Mouse (Mus musculus) neural tube, embryonic 11.5 days (tissue): Measurements from ENCODE around the gene Ceacam3. TPM values are rescaled to one million over a fixed set of nuclear protein-coding genes. Genes with fewer than 3 reads are reported as not detected.

Experiments
- ATAC-seq: fragments of 200-750 bp; cut with Nextera tagmentation; 2 replicates; pipeline ENCODE4 v1.8.0; 2017; ENCODE audit warnings: moderate number of reproducible peaks, mild to moderate bottlenecking, moderate TSS enrichment, moderate library complexity; ENCODE audit not compliant: insufficient read depth, low FRiP score, low TSS enrichment
- DNase-seq: peaks from one replicate; pipeline ENCODE4 v3.0.0-alpha.2; 2015; ENCODE audit warnings: low spot score
- H3K27ac ChIP-seq: fragments of 300-500 bp; sonication (generic); 2 replicates; pipeline ENCODE4 v1.5.1; 2014; ENCODE audit warnings: low read depth, mild to moderate bottlenecking, low read length
- H3K27me3 ChIP-seq: fragments of 300-500 bp; sonication (generic); 2 replicates; pipeline ENCODE4 v1.6.1; 2014; ENCODE audit warnings: mild to moderate bottlenecking, low read length, mixed read lengths; ENCODE audit not compliant: control insufficient read depth, insufficient read depth
- H3K36me3 ChIP-seq: fragments of 300-500 bp; sonication (generic); 2 replicates; pipeline ENCODE4 v1.6.1; 2014; ENCODE audit warnings: mild to moderate bottlenecking, low read length, moderate library complexity, mixed read lengths; ENCODE audit not compliant: control insufficient read depth, insufficient read depth
- H3K4me1 ChIP-seq: fragments of 300-500 bp; sonication (generic); 2 replicates; pipeline ENCODE4 v1.6.1; 2014; ENCODE audit warnings: low read length, mixed read lengths; ENCODE audit not compliant: control insufficient read depth, insufficient read depth
- H3K4me2 ChIP-seq: fragments of 300-500 bp; sonication (generic); 2 replicates; pipeline ENCODE4 v1.6.1; 2014; ENCODE audit warnings: low read depth, mild to moderate bottlenecking, moderate library complexity
- H3K4me3 ChIP-seq: fragments of 300-500 bp; sonication (generic); 2 replicates; pipeline ENCODE4 v1.5.1; 2014; ENCODE audit warnings: low read depth, low read length
- H3K9ac ChIP-seq: fragments of 300-500 bp; sonication (generic); 2 replicates; pipeline ENCODE4 v1.6.1; 2014; ENCODE audit warnings: mild to moderate bottlenecking, low read length
- H3K9me3 ChIP-seq: fragments of 300-500 bp; sonication (generic); 2 replicates; pipeline ENCODE4 v1.6.1; 2016; ENCODE audit warnings: low read length; ENCODE audit not compliant: control insufficient read depth
- WGBS: fragments of 180-500 bp; shearing (Covaris S2); extraction: QIAGEN DNeasy Blood & Tissue Kit; methylation state at CpG from one replicate; pipeline ENCODE4 v1.1.7; 2014; 5-methylcytosine and 5-hydroxymethylcytosine counted together
- polyA plus RNA-seq: library from polyadenylated mRNA; unstranded; fragments of >200 nt; fragmentation: Nextera tagmentation; extraction: Ambion mirVana; gene quantifications from 2 replicates; pipeline ENCODE4 v1.2.1, GENCODE M21; 2014

The Ceacam3 gene
- polyA plus RNA-seq, 1 experiment from 2014 or later: not detected

DNA sequence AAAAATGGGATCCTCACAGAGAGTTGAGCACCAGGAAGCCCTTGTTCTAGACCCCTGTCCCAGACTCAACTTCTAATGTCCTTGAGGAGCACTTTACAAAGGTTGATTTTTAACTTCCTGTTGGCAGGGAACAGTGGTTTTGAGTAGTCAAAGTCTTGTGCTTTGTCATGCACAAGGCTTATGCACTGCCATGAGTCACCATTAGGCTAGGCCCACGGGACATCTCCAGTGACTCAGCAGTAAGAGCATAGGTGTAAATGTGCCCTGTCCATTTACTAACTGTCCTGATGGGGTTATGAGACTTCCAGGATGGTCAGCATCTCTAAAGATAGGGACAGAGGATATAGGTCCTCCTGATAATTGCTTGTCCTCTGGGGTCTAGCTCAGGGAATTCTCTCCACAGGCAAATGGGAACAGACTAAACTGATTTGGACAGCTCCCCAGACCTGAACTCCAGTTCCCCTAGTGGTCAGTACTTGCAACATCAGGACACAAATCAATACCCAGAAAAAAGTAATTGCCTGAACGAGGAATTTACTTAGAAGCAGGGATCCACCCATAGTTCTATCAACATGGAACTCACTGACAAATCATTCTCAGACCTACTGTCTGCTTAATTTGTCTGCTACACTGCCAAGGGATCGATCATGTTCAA, 55.6 kb downstream of the Ceacam3 start:
- Histone ChIP-seq H3K9me3 (peaks cover 13% of the 10 kb centered on the region), H3K27ac (no peak overlapping the region), H3K27me3 (no peaks in the 10 kb centered on the region), H3K4me3 (no peak overlapping the region), H3K4me2 (no peak overlapping the region), H3K36me3 (no peaks in the 10 kb centered on the region), H3K4me1 (no peaks in the 10 kb centered on the region), H3K9ac (no peak overlapping the region)
- no peak for ATAC-seq
- 79% methylated on average over 3 of the region's 3 CpGs for WGBS
- DNase-seq: no peak

Other genes with a start within 250 kb of the Ceacam3 start
- 0.41 and 0.76 TPM in 2 replicates for gene Ptgir, start 243.8 kb upstream of the Ceacam3 start, polyA plus RNA-seq
- gene Calm3, start 226.2 kb upstream of the Ceacam3 start, polyA plus RNA-seq: 257 and 263 TPM in 2 replicates
- 9.4 and 10.5 TPM in 2 replicates for gene Pnmal2, start 205.6 kb upstream of the Ceacam3 start, polyA plus RNA-seq
- gene Pnmal1, start 190.6 kb upstream of the Ceacam3 start, polyA plus RNA-seq: 15.6 and 18.0 TPM in 2 replicates
- 1.8 and 2.0 TPM in 2 replicates for gene Gm42372, start 167.2 kb upstream of the Ceacam3 start, polyA plus RNA-seq
- 16.9 and 17.7 TPM in 2 replicates for gene Ccdc8, start 157.6 kb upstream of the Ceacam3 start, polyA plus RNA-seq
- 120 and 128 TPM in 2 replicates for gene Ppp5c, start 122.4 kb upstream of the Ceacam3 start, polyA plus RNA-seq
- gene Hif3a, start 87.9 kb upstream of the Ceacam3 start, polyA plus RNA-seq: 6.9 and 7.6 TPM in 2 replicates
- gene Psg16, start 76.2 kb upstream of the Ceacam3 start, polyA plus RNA-seq: 0.09 TPM in 1 of 2 replicates, not detected in the other
- gene Psg29, start 53.2 kb downstream of the Ceacam3 start, polyA plus RNA-seq: not detected in 2 replicates